Mouse (Mus musculus) frontal cortex, postnatal 10 days (tissue): ENCODE measurements at regions not wholly inside any gene's neighbourhood (a gene's known extent, or its start where the extent isn't known, plus 50 kb on each side); places are given as distances from the start of the nearest gene placed in this dataset.

ENCODE experiments used
- DNase-seq, 2 experiments: peaks; one replicate each; pipeline ENCODE4 v3.0.0; 2022; ENCODE audit warnings: low spot score in 2 of 2, mixed read lengths in 1 of 2

DNA sequence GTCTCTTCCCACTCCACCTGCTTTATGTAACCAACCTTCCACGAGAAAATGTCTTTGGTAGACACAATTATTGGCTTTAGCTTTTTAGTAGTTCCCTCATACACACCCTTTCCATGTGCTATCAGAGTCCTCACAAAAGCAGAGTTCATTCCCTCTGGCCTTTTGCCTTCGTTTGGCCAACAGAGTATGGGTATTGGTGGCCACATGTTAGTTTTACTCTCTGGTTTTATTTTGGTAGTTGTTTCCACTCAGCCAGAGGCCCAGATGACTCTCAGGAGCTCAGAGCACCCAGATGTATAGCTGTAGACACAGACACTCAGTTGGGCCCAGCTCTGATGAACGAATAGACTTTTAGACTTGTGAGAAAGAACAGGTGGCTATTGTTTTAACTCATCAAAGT, 286.4 kb downstream of the Pten start:
- DNase-seq = no peak

DNA sequence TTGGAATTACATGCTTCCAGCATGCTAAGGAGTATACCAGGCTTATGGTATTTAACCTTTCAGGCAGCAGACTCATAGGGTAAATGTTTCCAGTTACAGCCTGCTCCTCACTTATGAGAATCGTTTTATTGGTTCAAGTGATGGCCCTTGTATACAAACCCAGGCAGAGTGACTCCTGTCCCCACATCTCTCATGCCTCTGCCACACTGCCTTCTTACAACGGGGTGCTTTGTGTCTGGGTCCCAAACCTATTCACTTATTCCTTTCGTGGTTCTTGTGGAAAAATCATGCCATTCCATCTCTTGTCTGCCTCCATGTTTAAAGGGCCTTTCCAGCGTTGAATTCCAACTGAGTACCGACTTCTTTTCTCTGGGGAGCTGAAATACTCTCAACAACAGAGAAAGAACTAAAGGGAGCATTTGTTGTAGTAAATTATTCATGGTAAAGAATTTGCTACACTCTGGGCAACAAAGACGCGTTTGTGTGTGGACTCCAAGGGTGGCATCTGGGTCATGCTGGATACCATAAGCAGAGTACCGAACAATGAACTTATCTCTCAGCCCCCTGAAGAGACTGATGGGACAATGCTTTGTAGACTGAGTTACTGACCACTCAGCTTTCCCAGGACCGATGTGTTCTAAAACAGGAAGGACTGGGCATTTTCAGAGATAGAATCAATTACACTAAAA, 291.6 kb downstream of the Pten start:
- DNase-seq = no peak

DNA sequence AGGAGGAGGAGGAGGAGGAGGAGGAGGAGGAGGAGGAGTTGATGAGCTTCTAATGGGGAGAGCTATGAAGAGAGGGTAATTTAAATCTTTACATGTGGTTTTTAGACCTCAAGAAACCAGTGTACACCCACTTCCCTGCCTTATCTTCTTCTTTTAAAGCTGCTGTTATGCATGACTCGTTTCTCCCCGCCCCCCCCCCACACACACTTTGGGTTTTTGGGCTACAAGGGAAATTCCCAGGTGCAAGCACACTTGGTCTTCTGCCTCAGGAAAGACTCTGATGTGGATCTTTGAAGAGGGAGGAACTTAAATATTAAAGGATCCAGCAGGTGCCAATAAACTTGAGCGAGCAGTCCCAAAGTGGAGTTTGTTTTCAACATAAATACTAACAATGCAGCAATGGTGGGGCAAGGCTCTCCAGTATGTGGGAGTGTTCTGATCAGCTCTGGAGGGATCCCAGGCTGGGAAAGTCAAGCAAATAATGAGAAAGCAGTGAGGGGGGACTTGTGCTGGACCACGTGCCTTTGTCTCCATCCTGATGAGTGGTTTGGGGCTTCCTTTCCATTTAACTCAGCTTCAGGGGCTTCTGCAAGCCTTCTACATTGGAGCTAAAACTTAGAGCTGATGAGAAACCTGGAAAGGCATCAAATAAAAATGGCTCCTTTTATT, 296.0 kb downstream of the Pten start:
- no peak for DNase-seq

DNA sequence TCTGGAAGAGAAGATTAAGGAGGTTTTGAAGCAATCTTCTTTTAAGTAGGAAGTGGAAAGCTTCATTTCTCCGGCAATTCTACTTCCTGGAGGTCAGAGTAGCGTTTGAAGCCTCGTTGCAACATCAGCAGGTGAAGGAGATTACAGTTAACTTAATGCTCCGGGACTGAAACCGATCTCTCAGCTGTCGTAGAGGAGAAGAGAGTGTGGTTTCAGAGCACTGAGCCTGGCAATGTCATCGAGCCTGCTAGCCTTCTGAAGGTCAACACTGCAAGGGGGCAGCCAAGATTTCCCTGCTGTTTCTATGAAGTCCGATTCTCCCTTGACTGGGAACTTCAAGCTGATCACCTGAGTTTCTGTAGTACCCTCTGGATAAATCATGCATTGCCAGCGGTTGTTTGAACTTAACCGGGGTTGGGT, 299.1 kb downstream of the Pten start:
- no peak for DNase-seq

DNA sequence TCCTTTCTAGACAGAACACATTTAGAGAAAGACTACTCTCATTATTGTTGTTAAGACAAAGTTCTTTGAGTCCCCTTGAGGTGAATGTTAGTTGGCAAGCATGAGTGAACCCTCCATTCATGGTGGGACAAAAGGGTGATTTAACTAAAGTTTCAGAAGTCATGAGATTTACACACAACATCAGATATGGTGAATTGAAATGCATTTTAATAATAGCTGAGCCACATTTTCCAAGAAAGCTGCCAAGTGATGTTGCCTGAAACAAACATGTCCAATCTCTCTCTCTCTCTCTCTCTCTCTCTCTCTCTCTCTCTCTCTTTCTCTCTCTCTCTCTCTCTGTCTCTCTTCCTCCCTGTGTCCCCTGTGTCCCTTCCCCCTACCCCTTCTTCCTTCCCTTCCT, 303.7 kb downstream of the Pten start:
- no peak for DNase-seq

DNA sequence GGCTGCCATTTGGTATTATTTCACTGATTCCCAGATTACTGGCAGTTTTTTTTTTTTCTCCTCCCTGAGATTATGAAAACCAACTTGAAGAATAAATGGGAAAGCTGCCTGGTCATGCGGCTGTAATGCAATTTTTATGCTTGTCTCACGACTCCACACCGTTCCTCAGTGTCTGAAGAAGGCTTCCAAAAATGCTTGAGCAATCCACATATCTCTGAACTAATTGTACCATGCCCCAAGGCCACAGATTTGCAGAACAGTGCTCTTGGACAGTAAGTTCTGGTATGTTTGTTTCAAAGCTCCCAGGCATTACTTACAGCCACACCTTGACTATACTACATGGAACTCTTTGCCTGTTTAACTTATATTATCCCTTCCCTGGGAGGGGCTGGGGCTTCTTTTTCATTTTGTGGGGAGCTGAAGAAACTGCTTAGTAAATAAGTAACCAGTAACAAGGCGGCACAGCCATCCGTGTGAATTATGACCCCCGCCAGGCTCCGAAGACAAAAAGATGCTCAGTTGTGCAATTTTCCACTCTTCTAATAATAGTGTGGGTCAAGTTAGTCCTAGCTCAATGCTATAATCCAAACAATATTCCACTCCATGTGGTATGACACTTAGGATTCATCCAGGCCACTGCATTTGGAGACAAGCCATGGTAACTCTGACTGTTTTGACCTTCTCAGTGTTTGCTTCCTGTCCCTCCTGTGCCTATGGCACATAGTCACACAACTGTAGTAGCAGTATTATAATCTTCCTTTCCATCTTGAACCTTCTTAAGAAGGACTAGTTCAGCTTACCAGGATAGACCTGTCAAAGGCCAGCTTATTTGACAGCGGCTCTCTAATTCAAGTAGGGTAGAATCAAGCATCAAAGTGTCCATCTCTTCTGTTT, 305.1 kb downstream of the Pten start:
- no peak for DNase-seq

DNA sequence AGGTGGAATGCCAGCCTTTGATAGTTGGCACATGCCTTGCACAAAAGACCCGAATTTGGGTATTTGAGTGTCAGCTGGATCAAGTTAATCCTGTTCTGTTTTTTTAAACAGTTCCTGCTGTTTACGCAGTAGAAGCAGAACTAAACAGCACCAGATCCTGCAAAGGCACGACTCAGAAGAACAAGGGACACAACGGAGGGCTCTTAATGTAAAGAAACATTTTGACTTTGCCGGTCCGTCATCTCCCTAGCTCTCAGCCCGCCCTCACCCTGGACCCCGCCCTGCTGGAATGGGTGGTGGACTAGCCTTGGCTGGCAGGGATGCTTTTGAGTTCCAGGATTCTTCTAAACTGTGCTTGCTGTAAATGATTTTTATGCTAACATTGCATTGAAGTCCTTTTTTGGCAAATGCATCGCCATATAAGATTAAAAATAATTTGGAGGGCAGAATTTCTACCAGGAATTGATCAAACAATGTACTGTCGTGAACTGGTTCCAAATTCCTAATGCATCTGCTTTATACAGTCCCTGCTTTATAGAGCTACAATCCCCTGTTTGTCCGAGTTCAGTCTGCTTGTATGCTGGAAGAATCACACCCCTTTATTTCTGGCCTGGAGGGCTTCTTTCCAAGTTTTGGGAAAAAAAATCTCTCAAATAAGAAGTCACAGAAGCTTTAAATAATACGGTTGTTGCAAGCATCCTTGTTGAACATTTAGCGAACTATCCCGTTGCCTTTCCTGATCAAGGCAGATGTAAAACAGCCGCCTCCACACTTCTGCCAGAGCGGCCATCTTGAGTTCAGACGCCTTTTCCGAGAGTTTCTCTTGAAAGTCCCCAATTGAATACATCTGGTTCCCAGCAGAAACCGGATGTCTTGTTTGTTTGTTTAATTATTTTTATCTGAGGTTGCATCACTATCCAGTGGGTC, 308.2 kb downstream of the Pten start:
- DNase-seq = peak in 1 of 2 experiments; percentile 13

DNA sequence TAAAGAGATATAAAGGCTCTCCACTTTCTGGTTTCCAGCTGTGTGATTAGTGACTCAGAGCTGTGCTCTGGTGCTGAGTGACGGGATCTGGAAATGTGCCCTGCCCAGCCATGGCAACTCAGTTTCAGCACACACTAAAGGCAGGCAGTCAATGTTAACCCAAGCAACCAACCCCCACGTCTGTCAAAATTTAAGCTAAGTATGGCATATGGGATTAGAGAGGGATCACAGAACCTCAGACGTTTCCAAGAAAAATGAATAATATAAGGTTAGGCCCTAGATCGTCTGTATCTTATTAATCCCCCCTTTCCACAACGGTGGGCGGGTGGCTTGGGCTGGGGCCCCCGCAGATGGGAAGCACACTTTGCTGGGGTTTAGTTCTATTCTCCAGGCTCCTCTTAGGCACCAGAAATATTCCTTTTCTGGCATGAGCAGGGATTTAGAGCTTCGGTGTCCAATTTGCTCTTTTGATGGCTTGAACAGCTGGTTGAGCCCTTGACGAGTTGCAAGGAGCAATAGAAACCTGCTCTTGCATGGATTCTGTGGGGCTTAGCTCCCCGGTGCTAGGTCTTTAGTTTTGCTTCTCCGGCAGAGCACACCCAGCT, 311.2 kb downstream of the Pten start:
- DNase-seq = no peak

DNA sequence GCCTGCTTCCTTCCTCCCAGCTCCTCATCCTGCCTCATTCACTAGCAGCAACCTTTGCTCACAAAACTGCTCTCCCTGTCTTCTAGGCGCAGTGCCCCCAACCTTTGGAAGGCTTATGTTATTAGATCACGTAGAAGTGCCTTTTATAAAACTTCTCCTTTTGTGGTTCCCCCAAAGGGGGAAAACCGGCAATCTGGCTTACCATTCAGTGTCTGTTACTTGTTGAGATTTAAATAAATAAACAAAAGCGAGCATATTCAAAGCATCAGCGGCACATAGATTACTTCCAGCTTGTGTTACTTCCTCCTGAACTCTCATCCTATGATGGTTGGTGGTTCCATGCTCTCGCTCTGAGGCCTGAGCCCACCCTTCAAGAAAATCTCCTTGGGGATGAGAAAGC, 312.5 kb downstream of the Pten start:
- DNase-seq = no peak

DNA sequence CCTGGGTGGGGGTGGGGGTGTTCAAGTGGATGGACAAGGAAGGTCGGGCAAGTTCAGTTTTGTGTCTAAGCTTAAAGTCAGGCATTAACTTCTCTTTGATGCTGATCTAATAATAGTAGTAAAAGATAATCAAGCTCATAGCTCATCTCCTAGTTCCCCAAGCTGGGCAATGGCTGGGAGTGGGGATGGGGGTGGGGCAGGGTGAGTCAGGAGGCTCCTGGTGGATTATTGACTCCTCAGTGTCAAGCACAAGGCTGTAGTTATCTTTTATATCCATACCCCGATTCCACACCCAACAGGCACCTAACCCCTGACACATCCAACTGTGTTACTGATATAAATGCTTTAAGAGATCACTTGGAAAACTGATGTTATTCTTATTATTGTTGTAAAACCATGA, 315.0 kb downstream of the Pten start:
- DNase-seq = no peak

DNA sequence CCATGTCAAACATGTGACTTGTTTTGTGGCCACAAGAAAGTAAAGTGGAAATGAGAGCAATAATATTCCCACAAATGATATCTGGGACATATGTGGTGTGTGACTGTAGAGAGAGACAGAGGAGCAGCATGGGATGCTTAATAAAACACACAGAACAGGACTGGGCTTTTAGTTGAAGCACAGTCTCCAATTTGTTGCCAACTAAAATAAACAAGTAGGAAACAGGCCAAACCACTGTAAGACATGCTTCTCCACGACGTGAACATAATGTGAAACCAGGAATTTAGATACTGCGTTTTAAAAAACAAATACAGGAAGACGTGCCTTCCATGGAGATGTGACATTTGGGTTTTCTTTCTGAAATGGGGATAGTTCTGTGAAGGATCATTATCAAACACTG, 317.2 kb downstream of the Rnls start:
- DNase-seq = no peak

DNA sequence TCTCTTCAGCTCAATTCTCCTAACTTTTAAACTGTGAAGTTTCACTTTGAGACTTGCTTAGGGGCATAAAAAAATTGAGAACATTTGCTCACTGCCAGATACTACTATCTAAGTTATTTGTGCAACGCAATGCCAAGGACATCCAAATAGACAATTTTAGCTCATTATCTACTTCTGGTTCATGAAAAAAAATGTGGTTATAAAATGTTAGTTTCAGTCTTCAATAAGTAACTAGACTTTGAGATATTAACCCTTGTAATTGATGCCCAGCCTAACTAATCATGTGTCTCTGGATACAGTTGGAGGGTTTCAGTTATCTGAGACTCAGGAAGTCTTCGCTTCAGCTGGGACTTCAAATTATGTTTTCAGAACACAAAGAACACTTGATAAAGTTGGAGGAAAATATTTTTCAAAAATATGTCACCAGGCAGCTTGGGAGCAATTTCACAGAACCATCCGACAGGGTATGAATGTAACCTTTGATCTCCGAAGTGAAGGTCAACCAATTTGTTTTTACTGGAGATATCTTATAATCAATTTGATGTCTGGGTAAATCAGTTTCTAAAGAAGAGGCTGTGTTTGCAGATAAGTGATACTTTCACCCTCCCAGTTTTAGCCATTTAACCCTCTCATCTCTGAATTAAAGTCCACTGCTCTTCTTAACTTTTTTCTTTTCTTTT, 313.3 kb downstream of the Rnls start:
- DNase-seq = no peak

DNA sequence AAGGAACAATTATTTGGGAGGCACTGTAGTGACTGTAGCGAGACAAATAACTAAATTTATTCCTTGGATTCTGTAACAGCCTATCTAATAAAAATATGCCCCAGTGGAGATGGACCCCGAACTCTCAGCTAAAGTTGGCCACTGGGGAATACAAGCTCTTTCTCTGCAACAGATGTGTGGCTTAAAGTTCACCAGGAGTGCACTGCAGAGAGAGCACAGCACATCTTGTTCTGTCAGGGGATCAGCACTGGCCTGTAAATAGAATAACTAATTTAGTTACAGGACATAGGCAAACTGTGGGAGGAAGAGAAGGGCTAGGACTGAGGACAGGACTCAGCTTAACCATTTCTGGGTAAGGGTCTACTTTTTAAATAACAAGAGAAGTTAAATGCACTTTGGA, 312.1 kb downstream of the Rnls start:
- no peak for DNase-seq

DNA sequence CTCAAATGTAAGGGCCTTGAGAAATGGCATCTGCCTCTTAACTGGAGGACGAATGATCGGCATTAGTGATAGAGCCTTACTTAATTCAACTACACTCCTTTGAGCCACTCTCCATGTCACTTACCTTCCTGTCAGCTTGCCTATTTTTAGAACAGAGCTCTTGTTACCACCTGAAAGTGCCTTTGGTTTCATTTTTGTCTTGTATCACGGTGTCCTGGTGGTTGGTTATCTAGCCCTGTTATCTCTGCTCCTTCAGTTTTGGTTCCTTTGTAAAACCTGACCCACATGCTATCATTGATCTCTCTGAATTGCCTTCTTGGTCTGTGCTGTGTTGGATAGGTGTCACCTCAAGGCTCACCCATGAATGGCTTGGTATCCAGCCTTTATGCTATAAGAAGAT, 310.6 kb downstream of the Rnls start:
- no peak for DNase-seq

DNA sequence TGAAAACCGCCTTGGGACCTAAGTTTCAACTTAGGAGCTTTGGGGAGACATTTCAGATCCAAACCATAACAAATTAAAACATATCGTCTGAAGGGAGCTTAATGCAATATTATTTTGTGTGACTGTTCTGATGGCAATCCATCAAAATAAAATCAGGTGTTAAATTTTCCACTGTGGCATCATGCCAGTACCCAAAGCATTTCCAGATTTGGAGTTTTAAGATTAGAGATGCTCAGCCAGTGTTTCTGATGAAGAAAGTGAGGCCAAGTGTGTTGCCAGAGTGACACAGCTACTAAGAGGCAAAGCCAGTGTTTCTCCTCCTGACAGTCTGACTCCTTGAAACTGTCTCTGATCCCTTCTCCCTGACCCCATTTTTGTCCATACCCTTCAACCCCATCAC, 308.7 kb downstream of the Rnls start:
- no peak for DNase-seq

DNA sequence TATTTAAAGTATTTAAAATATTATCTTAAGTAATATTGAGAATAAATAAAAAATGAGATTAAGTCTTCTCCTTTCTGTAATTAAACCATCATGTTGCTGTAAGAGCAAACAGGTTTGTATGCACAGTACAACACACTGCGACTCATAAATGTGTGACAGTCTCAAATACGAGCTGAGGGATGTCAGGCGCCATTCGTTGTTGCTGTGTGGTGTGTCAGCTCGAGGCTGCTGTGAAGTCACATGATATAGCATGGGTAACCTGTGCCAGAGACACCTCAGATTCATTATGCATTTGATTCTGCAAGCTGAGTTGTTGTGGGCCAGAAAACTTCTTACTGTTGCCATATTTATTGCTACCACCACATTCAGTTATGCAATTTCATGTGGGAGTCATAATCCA, 307.4 kb downstream of the Rnls start:
- DNase-seq = no peak
